ENCODE assay signal across 14 mouse cellular contexts in the genomic region with DNA sequence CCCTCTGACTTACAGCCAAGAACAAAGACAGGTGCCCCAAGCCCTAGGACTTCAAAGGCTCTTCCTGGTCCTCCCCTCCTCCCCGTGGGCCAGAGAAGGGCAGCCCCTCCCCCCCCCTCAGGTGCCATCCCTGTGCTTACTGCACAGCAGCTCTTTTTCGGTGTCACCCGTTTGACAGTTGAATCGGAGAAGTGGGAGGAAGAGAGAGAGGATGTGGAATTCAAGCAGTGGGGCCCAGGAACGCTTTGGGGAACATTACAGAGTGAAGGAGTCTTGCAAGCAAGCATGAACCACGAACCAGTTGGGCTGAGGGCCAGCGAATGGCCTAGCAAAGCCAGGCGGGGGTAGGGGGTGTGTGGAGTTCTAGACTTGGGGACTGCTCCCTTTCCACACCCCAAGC. TPM values are rescaled to one million over a fixed set of nuclear protein-coding genes. Genes with fewer than 3 reads are reported as not detected.
A peak's percentile ranks its signal among the peaks of the same experiment; 100 is the strongest.
DNase-seq lines count a peak whose midpoint lies in the region; ATAC-seq lines count a peak whose summit lies in the region.
"Had no signal": no experiment of that assay in that cellular context is flagged by ENCODE, and none has a peak within 500 bp of the region (broad histone marks: within the 10 kb centered on the region; RNA-seq: fewer than 3 reads in every experiment).

No protein-coding gene starts in this region.

- H3K4me2 ChIP-seq in liver, embryonic 12.5 days, result peak overlapping the region; percentile 66
- H3K4me2 ChIP-seq: embryonic facial prominence, embryonic 12.5 days; neural tube, embryonic 13.5 days had no signal

- H3K27ac ChIP-seq in heart, embryonic 10.5 days, result peak overlapping the region; percentile 53; the same call in 1 of the 2 replicates
- peak overlapping the region; percentile 72 for H3K27ac ChIP-seq in liver, embryonic 12.5 days
- H3K27ac ChIP-seq: neural tube, embryonic 13.5 days had no signal

- no peaks in the 10 kb centered on the region for H3K36me3 ChIP-seq in heart, embryonic 10.5 days
- H3K36me3 ChIP-seq in megakaryocyte, embryonic 14.5 days (replicated peaks; ENCODE audit: low read length), result peaks cover 53% of the 10 kb centered on the region
- 0 out of 2 replicates have a peak, but pooled peaks cover under 1% of the 10 kb centered on the region for H3K36me3 ChIP-seq in liver, embryonic 12.5 days
- H3K36me3 ChIP-seq: embryonic facial prominence, embryonic 12.5 days; neural tube, embryonic 13.5 days had no signal

- intact Hi-C loops in heart, postnatal 36 days (cut with DNase I), result no loop called here

- no peaks in the 10 kb centered on the region for H3K9me3 ChIP-seq in heart, embryonic 10.5 days
- H3K9me3 ChIP-seq in megakaryocyte, embryonic 14.5 days, result no peaks in the 10 kb centered on the region
- H3K9me3 ChIP-seq in liver, embryonic 12.5 days (replicated peaks), result no peaks in the 10 kb centered on the region
- H3K9me3 ChIP-seq: embryonic facial prominence, embryonic 12.5 days; neural tube, embryonic 13.5 days had no signal

- peaks cover 79% of the 10 kb centered on the region for H3K27me3 ChIP-seq in heart, embryonic 10.5 days (ENCODE audit: insufficient read depth, poor library complexity, severe bottlenecking)
- H3K27me3 ChIP-seq in megakaryocyte, embryonic 14.5 days (replicated peaks), result no peaks in the 10 kb centered on the region
- peaks cover 27% of the 10 kb centered on the region for H3K27me3 ChIP-seq in liver, embryonic 12.5 days (replicated peaks)

- H3K4me3 ChIP-seq in heart, embryonic 10.5 days, result no peak overlapping the region
- H3K4me3 ChIP-seq in megakaryocyte, embryonic 14.5 days (replicated peaks), result peak overlapping the region; percentile 91
- H3K4me3 ChIP-seq in liver, embryonic 12.5 days, result 0 out of 2 replicates have a peak overlapping the region, but pooled peaks have one; percentile 8
- H3K4me3 ChIP-seq: embryonic facial prominence, embryonic 12.5 days; neural tube, embryonic 13.5 days had no signal

- ATAC-seq in megakaryocyte, adult 5-6 weeks (ENCODE audit: poor library complexity, severe bottlenecking), result no peak
- ATAC-seq in liver, embryonic 12.5 days, result no peak

- peak overlapping the region; percentile 58; the same call in 1 of the 2 replicates for H3K9ac ChIP-seq in liver, embryonic 12.5 days
- H3K9ac ChIP-seq: embryonic facial prominence, embryonic 12.5 days; neural tube, embryonic 13.5 days had no signal

- peaks cover 45% of the 10 kb centered on the region for H3K4me1 ChIP-seq in heart, embryonic 10.5 days
- peaks cover 100% of the 10 kb centered on the region for H3K4me1 ChIP-seq in megakaryocyte, embryonic 14.5 days
- H3K4me1 ChIP-seq in liver, embryonic 12.5 days, result peaks cover 71% of the 10 kb centered on the region

- WGBS in heart, embryonic 10.5 days, result 49% methylated on average over 8 of the region's 8 CpGs
- 15% methylated on average over 8 of the region's 8 CpGs for WGBS in liver, embryonic 12.5 days (ENCODE audit: insufficient replicate concordance)

- no peak for DNase-seq in heart, embryonic 10.5 days (ENCODE audit: low spot score)
- no peak for DNase-seq in heart, postnatal 36 days
- DNase-seq in thymus, postnatal 14 days, result peak; percentile 74
- DNase-seq in urinary bladder, postnatal 25 days (ENCODE audit: low spot score), result no peak
- DNase-seq in ovary, postnatal 14 days (ENCODE audit: low spot score), result no peak
- DNase-seq: cerebellum, adult 18-20 months; gastrocnemius, postnatal 25 days had no signal

RNA-seq across cellular contexts. Expression of a gene that starts 0.9 kb away (rescaled TPM):
- 1.5 and 5.0 TPM in 2 replicates for polyA plus RNA-seq in heart, embryonic 10.5 days (2016; fragmentation: Nextera tagmentation; extraction: Ambion mirVana)
- total RNA-seq in heart, postnatal 36 days (2021), result under 1 TPM; 0.69 to 0.70 TPM
- 57.8 and 98.1 TPM in 2 replicates for polyA plus RNA-seq in megakaryocyte, embryonic 14.5 days (2012; ENCODE audit: insufficient read depth, low replicate concordance)
- 25.5 and 29.5 TPM in 2 replicates for total RNA-seq in megakaryocyte, adult 5-6 weeks (2015)
- 49.7 and 54.2 TPM in 2 replicates for total RNA-seq in megakaryocyte, adult 5-6 weeks (2017)
- polyA plus RNA-seq in liver, embryonic 12.5 days (2016; fragmentation: Nextera tagmentation; extraction: Ambion mirVana), result 24.7 and 25.9 TPM in 2 replicates
- total RNA-seq: layer of hippocampus, postnatal 14 days had no signal

RNA-seq across cellular contexts. Expression of a gene that starts 15.1 kb away (rescaled TPM):
- polyA plus RNA-seq in heart, embryonic 10.5 days (2016; fragmentation: Nextera tagmentation; extraction: Ambion mirVana), result 28.0 and 36.5 TPM in 2 replicates
- total RNA-seq in heart, postnatal 36 days (2021), result 10 to 100 TPM; 21.1 to 26.7 TPM
- 96.0 and 156 TPM in 2 replicates for polyA plus RNA-seq in megakaryocyte, embryonic 14.5 days (2012; ENCODE audit: insufficient read depth, low replicate concordance)
- 83.3 and 93.2 TPM in 2 replicates for total RNA-seq in megakaryocyte, adult 5-6 weeks (2015)
- 37.1 and 49.1 TPM in 2 replicates for total RNA-seq in megakaryocyte, adult 5-6 weeks (2017)
- 15.5 and 15.8 TPM in 2 replicates for polyA plus RNA-seq in liver, embryonic 12.5 days (2016; fragmentation: Nextera tagmentation; extraction: Ambion mirVana)

RNA-seq across cellular contexts. Expression of a gene that starts 26.5 kb away (rescaled TPM):
- 0.49 and 0.64 TPM in 2 replicates for polyA plus RNA-seq in heart, embryonic 10.5 days (2016; fragmentation: Nextera tagmentation; extraction: Ambion mirVana)
- total RNA-seq in heart, postnatal 36 days (2021), result 10 to 100 TPM; 15.6 to 19.8 TPM
- polyA plus RNA-seq in megakaryocyte, embryonic 14.5 days (2012; ENCODE audit: insufficient read depth, low replicate concordance), result 0.24 TPM in 1 of 2 replicates, not detected in the other
- total RNA-seq in megakaryocyte, adult 5-6 weeks (2015), result not detected in 2 replicates
- total RNA-seq in megakaryocyte, adult 5-6 weeks (2017), result not detected in 2 replicates
- polyA plus RNA-seq in liver, embryonic 12.5 days (2016; fragmentation: Nextera tagmentation; extraction: Ambion mirVana), result 0.30 and 0.36 TPM in 2 replicates

RNA-seq across cellular contexts. Expression of a gene that starts 35.9 kb away (rescaled TPM):
- polyA plus RNA-seq in heart, embryonic 10.5 days (2016; fragmentation: Nextera tagmentation; extraction: Ambion mirVana), result not detected in 2 replicates
- 1 to 10 TPM in 1 of 2 experiments, under 1 TPM in 1; 0.92 to 1.0 TPM for total RNA-seq in heart, postnatal 36 days (2021)
- polyA plus RNA-seq in megakaryocyte, embryonic 14.5 days (2012; ENCODE audit: insufficient read depth, low replicate concordance), result not detected in 2 replicates
- not detected in 2 replicates for total RNA-seq in megakaryocyte, adult 5-6 weeks (2015)
- total RNA-seq in megakaryocyte, adult 5-6 weeks (2017), result not detected in 2 replicates
- polyA plus RNA-seq in liver, embryonic 12.5 days (2016; fragmentation: Nextera tagmentation; extraction: Ambion mirVana), result not detected in 2 replicates
- polyA plus RNA-seq: embryonic facial prominence, embryonic 12.5 days; inflammation-experienced regulatory T-cells, adult 6 months had no signal
